Mouse (Mus musculus) layer of hippocampus, postnatal 14 days (tissue): ENCODE results near the gene Lingo4. TPM values are rescaled to one million over a fixed set of nuclear protein-coding genes. Genes with fewer than 3 reads are reported as not detected.

ENCODE experiments used
- DNase-seq, 2 experiments: peaks; one replicate each; pipeline ENCODE4 v3.0.0; 2021 to 2022; ENCODE audit warnings: low spot score in 2 of 2, mixed read lengths in 1 of 2
- long read RNA-seq, 2 experiments: library from polyadenylated mRNA; stranded (forward); transcript quantifications; one replicate each; pipeline ENCODE4 v2.0.0; 2021
- total RNA-seq, 2 experiments: library from RNA; stranded (reverse); gene quantifications; 2 replicates each; pipeline ENCODE4 v1.2.3; 2021

Gene Lingo4
- 1 to 10 TPM; 1.3 to 1.6 TPM for total RNA-seq
- long read RNA-seq, experiment 1 = 0 reads
- long read RNA-seq, experiment 2 = 0 reads

DNA sequence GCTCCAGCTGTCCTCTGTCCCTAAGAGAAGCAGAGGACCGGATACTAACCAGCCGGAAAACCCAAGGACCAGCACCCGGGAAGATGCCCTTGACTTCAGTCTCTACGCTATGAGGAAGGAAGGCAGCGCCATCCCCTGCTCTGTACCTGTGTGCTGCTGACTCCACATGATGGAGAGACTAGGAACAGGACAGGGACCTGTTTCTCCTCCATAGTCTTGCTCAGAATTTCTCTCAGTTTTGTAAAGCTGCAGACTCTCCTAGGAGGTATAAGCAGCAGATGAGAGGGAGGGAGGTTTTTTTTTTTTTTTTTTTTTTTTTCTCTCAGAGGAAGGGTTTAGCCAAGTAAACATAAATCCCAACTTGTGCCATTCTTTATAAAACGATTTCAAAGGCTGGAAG lies at the start of gene Lingo4:
Gene Lingo4, plus strand, starts transcription at position 301 of the 400 bp plus-strand sequence.
- no peak for DNase-seq

DNA sequence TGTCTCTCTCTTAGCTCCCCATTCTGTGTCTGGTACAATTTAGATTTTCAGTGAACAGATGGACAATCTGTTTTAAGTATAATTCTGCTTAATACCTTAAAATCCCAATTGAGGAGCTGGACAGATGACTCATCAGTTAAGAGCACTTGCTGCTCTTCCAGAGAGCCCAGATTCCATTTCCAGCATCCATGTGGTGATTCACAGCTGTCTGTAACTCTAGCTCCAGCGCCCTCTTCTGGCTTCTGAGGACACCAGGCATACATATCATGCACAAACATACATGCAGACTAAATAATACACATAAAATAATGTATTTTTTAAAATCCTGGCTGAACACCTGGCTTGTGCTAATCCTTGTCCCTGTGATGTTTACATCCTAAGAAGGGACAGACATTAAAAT lies 37.5 kb upstream of the Lingo4 start:
- DNase-seq = peak; percentile 50 to 68

DNA sequence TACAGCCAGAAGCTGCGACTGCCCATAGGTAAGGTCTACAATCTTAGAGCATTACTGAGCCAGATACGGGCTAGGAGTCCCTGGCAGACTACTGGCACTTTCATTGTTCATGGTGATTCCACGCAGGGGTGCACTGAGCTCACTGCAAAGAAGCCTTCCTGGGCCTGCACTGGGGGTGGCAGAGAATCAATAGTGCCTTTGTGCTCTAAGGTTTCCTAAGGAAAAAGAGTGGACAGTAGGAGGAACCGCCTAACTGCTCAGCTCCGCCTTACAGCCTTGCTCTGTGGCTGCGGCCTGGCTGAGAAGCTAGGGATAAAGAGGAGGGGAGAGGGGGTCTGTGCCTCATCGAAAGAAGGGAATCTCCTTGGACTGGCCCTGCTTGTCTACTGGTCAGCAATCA lies 36.2 kb upstream of the Lingo4 start, which contains the start of gene C2cd4d:
Gene C2cd4d, plus strand, starts transcription at position 301 of the 400 bp plus-strand sequence.
- DNase-seq = no peak

- peak in 1 of 2 experiments; percentile 50 for DNase-seq
Measured at GRCm38 (mm10) chr3:94363291-94364153, 34.8 kb upstream of the Lingo4 start.

DNA sequence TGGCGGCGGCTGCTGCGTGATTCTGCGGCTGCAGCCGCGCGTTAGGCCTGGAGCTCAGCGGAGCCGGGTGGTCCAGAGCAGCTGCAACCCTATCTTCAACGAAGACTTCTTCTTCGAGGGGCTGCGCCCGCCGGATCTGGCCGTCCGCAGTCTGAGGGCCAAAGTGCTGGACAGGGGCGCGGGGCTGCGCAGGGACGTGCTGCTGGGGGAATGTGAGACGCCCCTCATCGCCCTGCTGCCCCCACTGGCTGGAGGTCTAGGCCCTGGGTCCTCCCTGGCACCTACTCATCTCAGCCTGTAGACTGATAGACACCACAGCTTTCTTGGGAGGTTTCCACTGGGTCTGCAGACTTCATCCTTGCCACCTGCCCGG lies 34.2 kb upstream of the Lingo4 start:
- DNase-seq = no peak

GRCm38 (mm10) chr3:94366761-94367160 lies 31.6 kb upstream of the Lingo4 start:
- DNase-seq = peak; percentile 84 to 92

DNA sequence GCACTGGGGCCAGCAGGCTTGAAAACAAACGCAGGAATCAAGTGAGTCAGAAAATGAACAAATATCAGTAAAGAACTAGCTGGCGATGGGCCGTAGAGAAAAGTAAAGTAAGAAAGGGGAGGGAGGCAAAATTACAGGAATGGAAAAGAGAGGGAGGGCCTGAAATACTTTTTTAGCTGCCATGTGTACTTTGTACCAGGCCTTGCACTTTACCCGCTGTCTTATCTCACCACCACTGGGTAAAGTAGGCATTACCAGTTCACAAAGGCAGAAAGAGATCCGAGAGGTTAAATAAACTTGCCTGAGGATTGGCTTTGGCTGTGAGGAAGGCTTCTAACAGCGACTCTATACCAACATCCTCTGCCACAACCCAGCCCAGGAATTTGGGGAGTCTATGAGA lies 30.8 kb upstream of the Lingo4 start:
- no peak for DNase-seq

DNA sequence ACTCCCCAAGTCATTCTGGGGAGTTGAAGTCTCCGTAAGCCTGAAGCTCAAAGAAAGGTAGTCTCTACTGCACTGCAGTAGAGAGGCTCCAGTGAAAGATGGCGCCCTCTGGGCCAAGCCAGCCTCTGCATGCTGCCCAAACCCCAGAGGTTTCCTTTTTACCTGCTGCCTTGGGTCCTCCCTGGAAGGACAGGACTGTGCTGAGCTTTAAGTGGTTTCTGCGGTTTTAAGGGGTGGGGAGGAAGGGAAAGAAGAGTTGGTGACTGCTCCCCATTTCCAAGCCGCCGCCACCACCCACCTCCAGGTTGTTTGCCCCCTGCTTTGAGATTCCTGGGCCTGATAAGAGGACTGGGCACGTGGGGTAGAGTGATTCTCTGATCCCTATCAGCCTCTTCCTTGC lies 29.7 kb upstream of the Lingo4 start:
- DNase-seq = no peak

GRCm38 (mm10) chr3:94369709-94370108 lies 28.6 kb upstream of the Lingo4 start:
- no peak for DNase-seq

DNA sequence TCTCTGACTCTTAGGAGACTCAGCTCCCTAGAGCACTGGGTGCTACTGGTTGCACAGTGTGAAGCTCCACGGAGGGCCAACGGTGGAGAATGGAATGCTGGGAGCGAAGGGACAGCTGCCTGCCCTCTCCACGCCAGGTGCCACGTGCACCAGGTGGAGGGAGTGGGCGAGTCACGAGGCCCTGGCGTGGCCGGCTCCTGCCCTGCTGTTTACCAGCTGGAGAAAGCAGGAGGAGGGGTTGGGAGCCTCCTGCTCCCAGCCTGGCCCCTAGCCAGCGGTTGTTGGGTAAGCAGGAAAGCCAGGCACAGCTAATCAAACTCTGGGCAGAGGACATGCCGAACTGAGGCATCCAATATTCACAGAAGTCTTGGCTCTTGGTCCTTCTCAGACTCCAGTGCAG lies 26.7 kb upstream of the Lingo4 start:
- peak; percentile 54 to 55 for DNase-seq

DNA sequence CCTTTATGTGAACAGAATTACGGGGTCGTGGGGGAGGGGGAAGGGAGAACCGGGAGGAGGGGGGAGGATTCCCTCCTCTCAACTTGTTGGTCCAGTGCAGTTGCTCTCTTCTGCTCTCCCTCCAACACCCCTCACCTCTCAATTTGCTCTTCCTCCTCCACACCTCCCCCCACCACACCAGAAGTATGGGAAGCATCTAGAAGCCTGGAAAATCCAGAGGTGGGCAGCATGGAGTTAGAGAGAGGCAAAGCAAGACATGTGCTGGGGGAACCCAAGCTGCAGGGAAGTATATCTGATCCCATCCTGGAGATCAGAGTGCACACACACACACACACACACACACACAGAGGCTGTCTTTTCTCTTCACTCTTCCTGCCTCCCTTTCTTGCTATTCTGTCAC lies 26.3 kb upstream of the Lingo4 start:
- DNase-seq = no peak

DNA sequence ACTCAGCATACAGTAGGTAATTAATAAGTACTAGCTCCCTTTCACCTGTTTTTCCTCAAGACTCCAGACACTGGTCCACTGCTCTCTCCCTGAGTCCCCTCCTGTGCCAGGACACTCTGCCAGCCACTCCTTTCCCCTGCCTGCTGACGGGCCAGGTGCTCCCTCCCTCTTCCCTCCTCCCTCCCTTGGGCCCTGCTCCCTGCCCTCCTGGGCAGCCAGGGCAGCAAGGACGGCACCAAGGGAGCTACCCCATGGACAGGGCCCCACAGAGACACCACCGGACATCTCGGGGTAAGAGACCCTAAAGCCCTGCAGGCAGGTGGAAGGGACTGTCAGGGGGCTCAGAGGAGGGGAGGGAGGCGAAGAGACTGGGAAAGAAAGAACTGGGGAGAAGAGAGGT lies 25.7 kb upstream of the Lingo4 start, which contains the start of gene Rorc:
Gene Rorc, plus strand, starts transcription at position 154 of the 400 bp plus-strand sequence.
- no peak for DNase-seq

GRCm38 (mm10) chr3:94373090-94373489 lies 25.2 kb upstream of the Lingo4 start:
- no peak for DNase-seq

- DNase-seq = no peak
Measured at GRCm38 (mm10) chr3:94373597-94374011, 24.7 kb upstream of the Lingo4 start.

DNA sequence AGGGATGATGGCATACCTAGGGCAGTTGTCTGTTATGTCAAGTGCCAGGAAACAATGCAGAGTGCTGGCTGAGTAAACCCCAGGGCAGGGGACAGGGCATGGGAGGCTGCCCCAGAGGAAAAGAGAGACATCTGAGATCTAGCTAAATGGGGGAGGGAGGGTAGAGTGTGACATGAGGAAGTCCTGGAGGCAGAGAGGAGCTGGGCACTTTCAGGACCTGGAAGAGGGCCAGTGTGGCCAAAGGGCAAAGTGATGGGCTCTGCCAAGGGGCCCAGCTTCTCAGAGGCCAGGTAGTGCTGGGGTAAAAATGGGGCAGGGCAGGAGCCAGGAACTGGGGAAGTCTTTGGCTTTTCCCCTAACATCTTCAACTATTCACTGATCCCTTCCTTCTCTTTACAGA lies 23.7 kb upstream of the Lingo4 start:
- no peak for DNase-seq

- DNase-seq = no peak
Measured at GRCm38 (mm10) chr3:94375146-94375545, 23.2 kb upstream of the Lingo4 start.

DNA sequence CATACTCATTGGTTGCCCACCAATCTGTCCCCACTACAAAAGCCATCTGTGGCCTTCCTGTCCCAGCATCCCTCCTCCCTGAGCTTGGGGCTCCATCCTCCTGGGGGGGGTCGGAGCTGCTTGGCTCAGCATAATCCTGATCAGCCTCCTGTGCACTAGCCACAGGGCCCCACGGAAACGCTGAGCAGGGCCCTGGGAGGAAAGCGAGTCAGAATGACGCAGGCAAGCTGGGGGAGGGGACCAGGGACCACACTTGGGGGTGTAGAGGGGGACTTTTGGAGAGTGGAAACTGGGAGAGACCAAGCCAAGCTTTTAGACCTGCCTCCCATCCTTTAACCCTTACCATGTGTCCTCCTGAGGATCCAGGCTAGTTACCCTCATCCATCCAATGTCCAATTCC lies 22.5 kb upstream of the Lingo4 start:
- DNase-seq = no peak

DNA sequence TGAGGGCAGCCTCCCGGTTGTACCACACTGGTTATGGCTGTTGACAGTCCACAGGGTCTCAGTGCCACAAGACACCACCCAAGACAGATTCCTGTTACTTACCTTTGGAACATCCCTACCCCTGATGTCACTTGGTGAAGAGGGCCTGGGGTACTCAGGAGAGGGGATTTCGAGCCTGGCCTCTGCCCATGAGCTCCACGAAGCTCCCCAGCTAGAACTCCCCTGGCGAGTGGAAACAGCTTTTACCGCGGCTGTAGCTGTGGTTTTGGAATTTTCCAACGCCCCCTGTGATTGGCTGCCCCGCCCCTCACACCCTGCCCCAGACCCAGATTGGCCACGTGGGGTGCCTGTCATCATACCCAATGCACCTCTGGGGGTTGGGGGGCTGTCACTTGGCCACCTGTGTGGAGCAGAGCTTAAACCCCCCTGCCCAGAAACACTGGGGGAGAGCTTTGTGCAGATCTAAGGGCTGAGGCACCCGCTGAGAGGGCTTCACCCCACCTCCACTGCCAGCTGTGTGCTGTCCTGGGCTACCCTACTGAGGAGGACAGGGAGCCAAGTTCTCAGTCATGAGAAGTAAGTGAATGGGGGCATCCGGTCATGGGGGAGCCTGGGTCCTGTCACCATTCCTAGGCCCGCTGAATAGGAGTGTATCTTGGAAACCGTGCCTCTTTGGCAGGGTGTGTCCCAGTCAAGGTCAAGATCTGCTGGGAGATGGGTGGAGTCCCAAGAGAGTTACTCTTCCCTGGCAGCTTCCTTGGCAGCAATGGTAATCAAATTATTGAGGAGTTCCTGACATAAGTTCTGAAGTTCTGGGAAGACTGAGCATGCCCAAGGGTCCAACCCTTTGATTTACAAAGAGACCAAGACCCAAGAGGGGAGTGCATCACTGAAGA lies 21.0 kb upstream of the Lingo4 start:
- DNase-seq = no peak

DNA sequence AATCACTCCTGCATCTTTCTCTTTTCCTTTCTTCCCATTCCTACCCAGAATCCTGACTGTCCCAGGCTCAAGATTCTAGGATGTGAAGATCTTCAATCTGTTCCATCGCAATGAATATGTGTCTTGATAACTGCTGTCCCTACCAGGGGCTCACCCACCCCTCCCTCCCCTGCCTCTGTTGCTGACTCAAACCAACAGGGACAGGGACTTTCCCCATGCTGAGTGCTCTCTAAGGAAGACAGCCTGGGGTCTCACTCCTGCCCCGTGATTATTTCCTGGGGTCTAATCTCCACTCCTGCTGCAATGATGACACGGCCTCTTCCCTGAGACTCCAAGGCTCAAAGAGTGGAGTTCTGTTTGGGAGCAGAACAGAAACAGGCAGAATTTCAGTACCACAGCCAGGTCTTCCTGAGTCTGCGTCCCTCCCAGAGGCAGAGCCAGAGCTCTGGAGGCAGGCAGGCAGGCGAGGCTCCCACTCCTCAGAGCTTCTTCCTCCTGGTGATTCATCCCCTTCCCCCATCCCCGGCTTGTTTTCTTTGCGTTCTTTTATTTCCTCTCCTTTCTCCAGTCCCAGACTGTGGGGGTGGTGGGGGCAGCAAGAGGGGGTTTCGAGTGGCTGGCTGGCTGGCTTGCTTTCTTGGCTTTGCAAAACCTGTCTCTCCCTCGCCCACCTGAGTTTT lies 18.3 kb upstream of the Lingo4 start:
- no peak for DNase-seq

- no peak for DNase-seq
Measured at GRCm38 (mm10) chr3:94382308-94382707, 16.0 kb upstream of the Lingo4 start.

- no peak for DNase-seq
Measured at GRCm38 (mm10) chr3:94383476-94383875, 14.8 kb upstream of the Lingo4 start.
